10 mouse cellular contexts compared by ENCODE assay signal in the genomic region with DNA sequence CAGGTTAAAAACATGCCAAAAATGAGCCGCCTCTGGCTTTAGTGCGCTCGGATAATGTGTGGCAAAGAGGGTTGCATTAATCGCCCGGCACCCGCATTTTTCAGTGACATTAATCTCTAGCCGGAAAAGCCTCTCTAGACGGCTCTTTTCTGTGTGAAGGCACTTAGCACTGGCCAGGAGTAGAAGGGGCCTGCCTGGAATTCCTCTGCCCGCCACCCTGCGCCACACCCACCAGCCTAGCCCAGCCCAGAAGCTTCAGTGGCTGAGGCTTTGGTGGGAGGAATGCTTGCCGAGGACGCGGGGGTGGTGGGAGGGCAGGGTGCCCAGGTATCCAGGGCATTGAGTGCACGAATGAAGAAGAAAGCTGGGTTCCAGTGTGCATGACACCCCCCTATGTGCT.
DNase-seq lines count a peak whose midpoint lies in the region; ATAC-seq lines count a peak whose summit lies in the region.
"Had no signal": no experiment of that assay in that cellular context is flagged by ENCODE, and none has a peak within 500 bp of the region (broad histone marks: within the 10 kb centered on the region; RNA-seq: fewer than 3 reads in every experiment).

No protein-coding gene starts in this region.

- no peak overlapping the region for H3K4me3 ChIP-seq in heart, embryonic 16.5 days (ENCODE audit: low read length)
- no peak overlapping the region for H3K4me3 ChIP-seq in neural tube, embryonic 11.5 days (ENCODE audit: low read depth, low read length)
- no peak overlapping the region for H3K4me3 ChIP-seq in neural tube, embryonic 15.5 days (replicated peaks)
- no peak overlapping the region for H3K4me3 ChIP-seq in embryonic facial prominence, embryonic 13.5 days
- H3K4me3 ChIP-seq in stomach, embryonic 14.5 days (ENCODE audit: low read depth, low read length): no peak overlapping the region
- no peak overlapping the region for H3K4me3 ChIP-seq in forebrain, embryonic 11.5 days (ENCODE audit: low read depth, low read length)
- no peak overlapping the region for H3K4me3 ChIP-seq in forebrain, embryonic 13.5 days
- H3K4me3 ChIP-seq: neural tube, embryonic 12.5 days had no signal

- H3K27me3 ChIP-seq in heart, embryonic 16.5 days (ENCODE audit: control insufficient read depth, insufficient read depth, low read length): peaks cover 2% of the 10 kb centered on the region; the same call in 1 of the 2 replicates
- no peaks in the 10 kb centered on the region for H3K27me3 ChIP-seq in neural tube, embryonic 11.5 days (ENCODE audit: control insufficient read depth, insufficient read depth, low read length)
- H3K27me3 ChIP-seq in neural tube, embryonic 15.5 days (replicated peaks): no peaks in the 10 kb centered on the region
- H3K27me3 ChIP-seq in embryonic facial prominence, embryonic 13.5 days: no peaks in the 10 kb centered on the region
- no peaks in the 10 kb centered on the region for H3K27me3 ChIP-seq in stomach, embryonic 14.5 days (ENCODE audit: control insufficient read depth, insufficient read depth, low read length)
- H3K27me3 ChIP-seq in forebrain, embryonic 11.5 days (ENCODE audit: control insufficient read depth, insufficient read depth, low read length): no peaks in the 10 kb centered on the region
- no peaks in the 10 kb centered on the region for H3K27me3 ChIP-seq in forebrain, embryonic 13.5 days
- H3K27me3 ChIP-seq: neural tube, embryonic 12.5 days had no signal

- no peaks in the 10 kb centered on the region for H3K9me3 ChIP-seq in heart, embryonic 16.5 days (replicated peaks; ENCODE audit: control insufficient read depth, low read length)
- no peaks in the 10 kb centered on the region for H3K9me3 ChIP-seq in neural tube, embryonic 11.5 days (ENCODE audit: control insufficient read depth, low read length)
- no peaks in the 10 kb centered on the region for H3K9me3 ChIP-seq in neural tube, embryonic 15.5 days (replicated peaks)
- H3K9me3 ChIP-seq in embryonic facial prominence, embryonic 13.5 days: no peaks in the 10 kb centered on the region
- no peaks in the 10 kb centered on the region for H3K9me3 ChIP-seq in stomach, embryonic 14.5 days (ENCODE audit: control insufficient read depth, low read depth, low read length)
- H3K9me3 ChIP-seq in forebrain, embryonic 11.5 days (ENCODE audit: control insufficient read depth, low read length): no peaks in the 10 kb centered on the region
- H3K9me3 ChIP-seq in forebrain, embryonic 13.5 days (replicated peaks): no peaks in the 10 kb centered on the region
- H3K9me3 ChIP-seq: neural tube, embryonic 12.5 days had no signal

- no peak overlapping the region for H3K27ac ChIP-seq in heart, embryonic 16.5 days (ENCODE audit: low read length)
- no peak overlapping the region for H3K27ac ChIP-seq in neural tube, embryonic 11.5 days (ENCODE audit: low read depth, low read length)
- no peak overlapping the region for H3K27ac ChIP-seq in neural tube, embryonic 15.5 days (replicated peaks)
- peak overlapping the region; percentile 73; the same call in 1 of the 2 replicates for H3K27ac ChIP-seq in embryonic facial prominence, embryonic 13.5 days
- no peak overlapping the region for H3K27ac ChIP-seq in stomach, embryonic 14.5 days (ENCODE audit: low read length)
- H3K27ac ChIP-seq in forebrain, embryonic 11.5 days (ENCODE audit: low read depth, low read length): no peak overlapping the region
- H3K27ac ChIP-seq in forebrain, embryonic 13.5 days: no peak overlapping the region
- H3K27ac ChIP-seq: neural tube, embryonic 12.5 days had no signal

- H3K4me2 ChIP-seq in heart, embryonic 16.5 days (ENCODE audit: low read depth, low read length): peak overlapping the region; percentile 28; the same call in 1 of the 2 replicates
- no peak overlapping the region for H3K4me2 ChIP-seq in neural tube, embryonic 11.5 days (ENCODE audit: low read depth)
- H3K4me2 ChIP-seq in neural tube, embryonic 15.5 days: no peak overlapping the region
- no peak overlapping the region for H3K4me2 ChIP-seq in embryonic facial prominence, embryonic 13.5 days
- H3K4me2 ChIP-seq in stomach, embryonic 14.5 days (replicated peaks; ENCODE audit: low read depth, low read length): 0 out of 2 replicates have a peak overlapping the region, but pooled peaks have one; percentile 3
- no peak overlapping the region for H3K4me2 ChIP-seq in forebrain, embryonic 11.5 days (ENCODE audit: low read depth, low read length, severe bottlenecking)
- H3K4me2 ChIP-seq in forebrain, embryonic 13.5 days: no peak overlapping the region
- H3K4me2 ChIP-seq: neural tube, embryonic 12.5 days had no signal

- no peak for DNase-seq in heart, postnatal 4 days
- DNase-seq in neural tube, embryonic 11.5 days (ENCODE audit: low spot score): peak; percentile 29
- DNase-seq in forebrain, embryonic 11.5 days (ENCODE audit: low spot score): no peak
- DNase-seq: heart, postnatal 14 days had no signal

- no peaks in the 10 kb centered on the region for H3K36me3 ChIP-seq in heart, embryonic 16.5 days (ENCODE audit: control insufficient read depth, insufficient read depth)
- H3K36me3 ChIP-seq in neural tube, embryonic 11.5 days (ENCODE audit: control insufficient read depth, insufficient read depth, low read length): no peaks in the 10 kb centered on the region
- H3K36me3 ChIP-seq in neural tube, embryonic 15.5 days: no peaks in the 10 kb centered on the region
- no peaks in the 10 kb centered on the region for H3K36me3 ChIP-seq in embryonic facial prominence, embryonic 13.5 days
- no peaks in the 10 kb centered on the region for H3K36me3 ChIP-seq in stomach, embryonic 14.5 days (ENCODE audit: control insufficient read depth, insufficient read depth, low read length)
- H3K36me3 ChIP-seq in forebrain, embryonic 11.5 days (ENCODE audit: control insufficient read depth, insufficient read depth, low read length): no peaks in the 10 kb centered on the region
- H3K36me3 ChIP-seq in forebrain, embryonic 13.5 days (ENCODE audit: poor library complexity, severe bottlenecking): no peaks in the 10 kb centered on the region
- H3K36me3 ChIP-seq: neural tube, embryonic 12.5 days had no signal

- 18% methylated on average over 14 of the region's 14 CpGs for WGBS in heart, embryonic 16.5 days
- 63% methylated on average over 14 of the region's 14 CpGs for WGBS in neural tube, embryonic 11.5 days
- WGBS in neural tube, embryonic 15.5 days: 38% methylated on average over 14 of the region's 14 CpGs
- WGBS in embryonic facial prominence, embryonic 13.5 days: 53% methylated on average over 14 of the region's 14 CpGs
- 11% methylated on average over 14 of the region's 14 CpGs for WGBS in stomach, embryonic 14.5 days
- 55% methylated on average over 14 of the region's 14 CpGs for WGBS in forebrain, embryonic 11.5 days
- 34% methylated on average over 14 of the region's 14 CpGs for WGBS in forebrain, embryonic 13.5 days

- H3K4me1 ChIP-seq in heart, embryonic 16.5 days (ENCODE audit: control insufficient read depth, insufficient read depth, low read length): peaks cover 9% of the 10 kb centered on the region
- no peaks in the 10 kb centered on the region for H3K4me1 ChIP-seq in neural tube, embryonic 11.5 days (ENCODE audit: control insufficient read depth, insufficient read depth, low read length)
- H3K4me1 ChIP-seq in neural tube, embryonic 15.5 days: peaks cover 4% of the 10 kb centered on the region; the same call in 1 of the 2 replicates
- H3K4me1 ChIP-seq in embryonic facial prominence, embryonic 13.5 days: peaks cover 27% of the 10 kb centered on the region
- peaks cover 20% of the 10 kb centered on the region; the same call in 1 of the 2 replicates for H3K4me1 ChIP-seq in stomach, embryonic 14.5 days (ENCODE audit: control insufficient read depth, insufficient read depth, low read length)
- no peaks in the 10 kb centered on the region for H3K4me1 ChIP-seq in forebrain, embryonic 11.5 days (replicated peaks; ENCODE audit: control insufficient read depth, insufficient read depth, low read length)
- no peaks in the 10 kb centered on the region for H3K4me1 ChIP-seq in forebrain, embryonic 13.5 days

- no peak for ATAC-seq in heart, embryonic 16.5 days (replicated peaks; ENCODE audit: extremely low read depth, insufficient read depth, low FRiP score)
- ATAC-seq in neural tube, embryonic 11.5 days (ENCODE audit: insufficient read depth, low FRiP score, low TSS enrichment): no peak
- ATAC-seq in neural tube, embryonic 15.5 days (ENCODE audit: low FRiP score): no peak
- ATAC-seq in embryonic facial prominence, embryonic 13.5 days (ENCODE audit: insufficient number of reproducible peaks, insufficient read depth, low FRiP score, low TSS enrichment, low read depth): no peak
- ATAC-seq in stomach, embryonic 14.5 days (ENCODE audit: insufficient number of reproducible peaks, insufficient read depth, low FRiP score, low read depth): peak; percentile 54; the same call in 1 of the 2 replicates
- no peak for ATAC-seq in forebrain, embryonic 11.5 days (replicated peaks; ENCODE audit: low FRiP score)
- ATAC-seq in forebrain, embryonic 13.5 days: no peak

- H3K9ac ChIP-seq in heart, embryonic 16.5 days (ENCODE audit: low read length): no peak overlapping the region
- H3K9ac ChIP-seq in neural tube, embryonic 11.5 days (ENCODE audit: low read length): no peak overlapping the region
- H3K9ac ChIP-seq in neural tube, embryonic 15.5 days (replicated peaks): no peak overlapping the region
- H3K9ac ChIP-seq in embryonic facial prominence, embryonic 13.5 days: 0 out of 2 replicates have a peak overlapping the region, but pooled peaks have one; percentile 12
- no peak overlapping the region for H3K9ac ChIP-seq in stomach, embryonic 14.5 days (replicated peaks; ENCODE audit: low read depth, low read length)
- no peak overlapping the region for H3K9ac ChIP-seq in forebrain, embryonic 11.5 days (ENCODE audit: low read length)
- no peak overlapping the region for H3K9ac ChIP-seq in forebrain, embryonic 13.5 days
- H3K9ac ChIP-seq: neural tube, embryonic 12.5 days had no signal

Comparison
In these comparisons a context has a peak if more than half of its experiments do, and no peak if none do; other contexts are left out.
1. H3K4me2 ChIP-seq: peak in heart, embryonic 16.5 days (single experiment) and stomach, embryonic 14.5 days (single experiment); none in neural tube, embryonic 11.5 days (single experiment), neural tube, embryonic 15.5 days (single experiment), embryonic facial prominence, embryonic 13.5 days (single experiment), forebrain, embryonic 11.5 days (single experiment) and forebrain, embryonic 13.5 days (single experiment).